Mouse (Mus musculus) left cerebral cortex, adult 18-20 months (tissue): Measurements from ENCODE around the gene Gm28635. TPM values are rescaled to one million over a fixed set of nuclear protein-coding genes. Genes with fewer than 3 reads are reported as not detected.
A peak's percentile ranks its signal among the peaks of the same experiment; 100 is the strongest.

Experiments
- DNase-seq, 2 experiments: peaks; one replicate each; pipeline ENCODE4 v3.0.0; 2021 to 2022; ENCODE audit warnings: low spot score in 2 of 2, mixed read lengths in 1 of 2
- total RNA-seq, 2 experiments: library from RNA; stranded (reverse); gene quantifications; 2 replicates each; pipeline ENCODE4 v1.2.3; 2021

The Gm28635 gene
- total RNA-seq, 2 experiments from 2014 or later = 5.8 to 6.1 TPM

DNA sequence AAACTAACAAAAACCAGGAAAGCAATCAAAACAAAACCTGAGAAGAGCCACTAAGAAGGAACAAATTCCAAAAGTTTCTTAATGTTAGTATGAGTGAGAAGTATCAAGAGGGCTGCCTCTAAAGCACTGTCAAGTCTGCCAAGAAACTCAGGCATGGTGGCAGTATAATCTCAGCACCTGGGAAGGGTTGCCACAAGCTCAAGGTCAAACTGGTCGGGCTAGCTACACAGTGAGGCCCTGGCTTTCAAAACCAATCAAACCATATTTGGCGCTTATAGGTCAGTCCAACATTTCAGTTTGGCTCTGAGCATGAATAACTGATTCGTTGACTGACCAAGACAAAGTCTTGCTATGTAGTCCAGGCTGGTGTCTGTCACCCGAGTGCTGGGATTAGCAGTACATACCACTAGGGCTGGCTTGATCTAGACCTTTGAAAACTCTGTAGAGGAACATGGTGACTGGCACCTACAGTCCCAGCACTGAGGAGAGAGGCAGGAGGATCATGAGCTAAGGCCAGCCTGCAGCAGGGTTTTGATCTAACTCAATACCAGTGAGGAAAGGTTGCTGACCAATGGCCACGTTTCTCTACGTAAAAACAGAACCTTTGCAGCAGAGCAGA lies 78.5 kb downstream of the Gm28635 start:
- DNase-seq = no peak

DNA sequence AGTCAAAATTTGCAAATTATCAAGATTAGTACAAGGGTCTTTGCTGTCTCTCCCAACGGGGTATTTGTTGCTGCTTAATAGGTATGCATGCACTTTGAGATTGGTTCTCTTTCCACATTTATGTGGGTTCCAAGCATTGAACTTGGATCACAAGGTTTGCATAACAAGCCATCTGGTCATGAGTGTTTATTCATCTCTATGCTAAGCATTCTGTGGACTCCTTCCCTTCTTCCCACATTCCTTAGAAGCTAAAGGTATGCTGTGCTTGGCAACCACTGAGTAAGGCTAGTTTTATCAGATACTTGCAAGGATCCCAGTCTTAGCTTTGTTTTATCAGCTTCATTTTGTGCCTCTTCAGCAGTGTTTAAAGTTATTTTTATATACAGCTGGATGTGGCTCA lies 80.7 kb downstream of the Gm28635 start:
- DNase-seq = no peak

DNA sequence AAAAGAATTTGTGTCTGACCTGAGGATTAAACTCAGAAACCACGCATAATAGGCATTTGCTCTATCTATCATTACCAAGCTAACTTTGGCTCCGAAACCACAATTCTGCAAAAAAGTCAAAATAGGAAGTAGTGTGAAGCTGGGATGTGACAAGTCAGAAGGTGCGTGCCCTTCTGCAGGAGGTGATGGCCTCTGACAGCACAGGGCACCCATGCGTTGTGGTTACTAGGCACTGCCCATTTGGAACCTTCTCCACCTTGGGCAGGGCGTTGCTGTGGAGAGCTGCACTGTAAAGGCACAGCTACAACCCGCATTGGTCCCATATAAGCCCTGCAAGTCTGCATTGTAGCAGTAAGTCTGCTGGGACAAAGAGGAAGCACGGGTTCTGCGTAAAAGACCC lies 85.0 kb downstream of the Gm28635 start:
- DNase-seq = no peak

DNA sequence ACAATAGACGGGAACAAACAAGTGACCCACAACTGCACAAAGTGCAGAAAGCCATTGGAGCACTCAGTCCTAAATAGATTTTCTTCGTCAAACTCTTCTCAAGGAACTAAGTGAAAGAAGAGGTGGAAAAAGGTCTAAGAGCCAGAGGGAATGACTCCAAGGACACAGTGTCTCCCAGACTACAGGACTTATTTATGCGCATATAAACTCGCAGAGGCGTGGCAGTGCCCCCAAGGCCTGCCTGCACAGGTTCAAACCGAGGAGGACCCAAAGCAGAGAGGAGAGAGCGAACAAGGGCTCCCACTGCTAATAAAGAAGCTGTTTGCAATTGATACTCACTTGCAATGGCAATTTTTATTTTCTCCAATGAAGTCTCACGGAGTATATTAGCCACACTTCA lies 92.1 kb downstream of the Gm28635 start:
- no peak for DNase-seq

DNA sequence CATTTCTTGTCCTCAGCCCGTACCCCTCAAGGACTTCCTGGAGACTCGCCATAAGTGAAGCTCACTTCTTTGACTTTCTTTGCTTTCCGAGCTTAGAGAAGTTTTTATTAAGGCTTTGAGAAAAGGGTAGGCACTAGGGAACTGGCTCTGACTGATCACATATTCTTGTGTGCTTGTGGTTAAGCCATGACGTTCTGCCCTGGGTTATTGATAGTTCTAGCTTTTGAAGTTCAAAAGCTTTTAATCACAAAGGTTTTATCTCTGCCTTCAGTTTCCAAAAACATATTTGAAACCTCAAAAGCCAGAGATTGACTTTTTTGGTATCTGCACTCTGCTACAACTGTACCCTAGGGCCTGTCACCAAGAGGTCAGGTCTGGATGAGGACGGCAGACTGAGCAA lies 95.6 kb downstream of the Gm28635 start:
- DNase-seq = no peak

DNA sequence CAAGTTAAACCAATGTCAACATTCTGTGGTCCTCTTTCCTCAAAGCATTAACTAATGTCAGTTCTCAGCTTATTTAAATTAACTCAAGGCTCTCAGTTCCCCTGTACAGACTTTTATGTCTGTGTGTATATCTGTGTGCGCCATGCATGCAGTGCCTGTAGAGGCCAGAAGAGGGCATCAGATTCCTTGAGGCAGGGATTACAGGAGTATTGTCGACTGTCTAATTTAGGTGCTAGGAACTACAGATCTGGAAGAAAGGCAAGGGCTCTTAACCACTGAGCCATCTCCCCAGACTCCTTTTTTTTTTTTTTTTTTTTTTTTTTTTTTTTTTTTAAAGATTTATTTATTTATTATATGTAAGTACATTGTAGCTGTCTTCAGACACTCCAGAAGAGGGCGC lies 96.6 kb downstream of the Gm28635 start:
- DNase-seq = no peak

DNA sequence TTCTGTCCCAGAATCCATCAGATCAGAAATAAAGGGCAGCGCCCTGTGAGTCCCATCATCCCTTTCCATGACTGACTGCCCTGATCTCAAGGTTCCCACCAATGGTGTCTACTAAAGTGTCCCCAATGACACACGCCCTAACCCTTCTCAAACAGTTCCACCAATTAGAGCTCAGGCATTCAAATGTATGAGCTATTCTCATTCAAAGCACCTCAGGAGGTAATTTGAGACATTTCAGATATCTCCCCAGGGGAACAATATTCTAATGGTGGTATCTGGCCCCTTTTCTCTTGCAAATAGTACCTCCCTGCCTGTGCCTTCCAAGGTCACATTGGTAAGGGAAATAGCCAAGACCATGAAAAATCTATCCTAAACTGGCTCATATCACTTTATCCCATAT lies 98.5 kb downstream of the Gm28635 start:
- no peak for DNase-seq

DNA sequence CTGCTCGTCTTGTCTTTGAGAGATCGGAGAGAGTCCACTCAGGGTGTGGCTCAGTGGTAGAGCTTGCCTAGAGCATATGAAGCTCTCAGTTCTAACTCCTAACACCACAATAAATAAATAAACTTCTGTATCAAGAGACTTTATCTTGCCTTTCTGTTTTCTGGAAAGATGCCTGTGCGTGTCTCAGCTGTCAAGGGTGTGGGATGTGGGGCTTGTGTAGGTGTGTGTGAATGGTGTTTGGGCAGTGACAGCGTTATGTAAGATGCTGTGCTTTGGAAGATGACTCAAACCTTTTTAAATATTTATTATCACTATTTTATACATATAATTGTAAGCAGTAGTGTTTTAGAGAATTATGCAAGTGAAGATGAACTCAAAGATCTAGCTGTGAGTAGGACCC lies 103.7 kb downstream of the Gm28635 start:
- DNase-seq = peak; percentile 56 to 74

DNA sequence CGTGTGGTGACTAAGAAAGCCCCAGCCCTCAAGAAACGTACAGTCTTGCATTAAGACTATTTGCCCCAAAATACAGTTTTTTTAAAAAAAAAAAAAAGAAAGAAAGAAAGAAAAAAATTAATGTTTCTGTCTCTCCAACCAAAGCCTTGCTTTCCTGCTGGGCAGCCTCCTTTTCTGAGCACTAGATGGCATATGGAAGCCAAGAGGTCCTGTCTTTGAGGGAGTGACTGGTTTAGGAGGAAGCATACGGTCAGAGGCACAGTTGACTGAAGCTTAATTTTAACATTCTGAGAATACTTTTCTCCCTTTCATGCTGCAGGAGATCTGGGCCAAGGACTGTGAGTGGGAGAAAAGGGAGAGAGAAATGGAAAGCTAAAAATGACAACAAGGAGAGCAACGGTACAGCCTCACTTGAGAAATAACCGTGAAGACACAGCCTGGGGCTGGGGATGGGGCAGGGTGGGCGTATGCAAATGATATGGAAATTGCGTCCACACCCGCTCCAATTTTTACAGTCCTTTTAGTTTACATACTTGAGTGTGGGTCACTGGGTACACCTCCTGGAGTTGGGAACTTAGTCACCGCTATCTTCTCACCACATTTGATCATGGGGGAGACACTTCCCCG lies 120.8 kb downstream of the Gm28635 start:
- peak; percentile 34 to 74 for DNase-seq

Other genes with a start within 250 kb of the Gm28635 start
- gene Tfpi, start 201.3 kb downstream of the Gm28635 start, total RNA-seq = 1 to 10 TPM; 4.8 to 5.2 TPM
- 10 to 100 TPM; 59.5 to 62.9 TPM for gene Ctnnd1, start 27.3 kb downstream of the Gm28635 start, total RNA-seq
- gene Btbd18, start 19.0 kb downstream of the Gm28635 start, total RNA-seq = not detected
- gene Selenoh, start 7.3 kb downstream of the Gm28635 start, total RNA-seq = 10 to 100 TPM; 28.9 to 37.9 TPM
- 10 to 100 TPM; 31.4 to 33.8 TPM for gene Med19, start 361 bp upstream of the Gm28635 start, total RNA-seq
- gene Tmx2, start 1.1 kb upstream of the Gm28635 start, total RNA-seq = 100 to 1,000 TPM; 235 to 251 TPM
- 10 to 100 TPM; 49.2 TPM for gene Zdhhc5, start 37.1 kb upstream of the Gm28635 start, total RNA-seq
- 10 to 100 TPM; 10.4 to 10.5 TPM for gene Clp1, start 49.3 kb upstream of the Gm28635 start, total RNA-seq
- 10 to 100 TPM; 92.2 to 93.5 TPM for gene Ypel4, start 56.0 kb upstream of the Gm28635 start, total RNA-seq
- 1 to 10 TPM; 2.2 to 2.5 TPM for gene Gm19426, start 65.6 kb upstream of the Gm28635 start, total RNA-seq
- gene Serping1, start 97.4 kb upstream of the Gm28635 start, total RNA-seq = 1 to 10 TPM; 8.5 to 9.2 TPM
- gene Ube2l6, start 120.8 kb upstream of the Gm28635 start, total RNA-seq = 1 to 10 TPM; 8.2 to 8.5 TPM
- gene Smtnl1, start 144.6 kb upstream of the Gm28635 start, total RNA-seq = not detected
- gene Timm10, start 149.0 kb upstream of the Gm28635 start, total RNA-seq = 10 to 100 TPM; 46.9 to 57.8 TPM
- gene Slc43a1, start 160.8 kb upstream of the Gm28635 start, total RNA-seq = under 1 TPM; 0.21 to 0.23 TPM
- 10 to 100 TPM; 91.9 to 95.9 TPM for gene Rtn4rl2, start 208.7 kb upstream of the Gm28635 start, total RNA-seq